Mouse (Mus musculus) heart, adult 2 months (tissue): Measurements from ENCODE around the gene Qsox1. TPM values are rescaled to one million over a fixed set of nuclear protein-coding genes. Genes with fewer than 3 reads are reported as not detected.

Experiments
- DNase-seq, 2 experiments: peaks; one replicate each; pipeline ENCODE4 v3.0.0; 2021
- H3K27ac ChIP-seq: fragments of 200-600 bp; 2 replicates; pipeline ENCODE4 v1.8.1; 2022
- H3K27me3 ChIP-seq: fragments of 200-500 bp; 2 replicates; pipeline ENCODE4 v1.6.1; 2012; ENCODE audit warnings: mild to moderate bottlenecking, low read length, inconsistent platforms, mixed read lengths; ENCODE audit not compliant: control insufficient read depth, insufficient read depth
- H3K36me3 ChIP-seq: fragments of 200-500 bp; 2 replicates; pipeline ENCODE4 v1.6.1; 2012; ENCODE audit warnings: low read length, inconsistent platforms; ENCODE audit not compliant: control insufficient read depth, insufficient read depth
- H3K4me1 ChIP-seq: fragments of 200-500 bp; 2 replicates; pipeline ENCODE4 v1.6.1; 2011; ENCODE audit warnings: low read length; ENCODE audit not compliant: control insufficient read depth, insufficient read depth
- H3K4me3 ChIP-seq: fragments of 200-600 bp; 2 replicates; pipeline ENCODE4 v1.8.1; 2022
- H3K79me2 ChIP-seq: fragments of 200-500 bp; replicated peaks from 2 replicates; pipeline ENCODE4 v1.6.1; 2012; ENCODE audit warnings: mild to moderate bottlenecking, inconsistent platforms, low read length, moderate library complexity, mixed read lengths; ENCODE audit not compliant: control insufficient read depth, insufficient read depth
- H3K9ac ChIP-seq: fragments of 200-500 bp; 2 replicates; pipeline ENCODE4 v1.6.1; 2012; ENCODE audit warnings: low read depth, mild to moderate bottlenecking, control low read depth, inconsistent platforms, low read length, mixed read lengths
- CTCF ChIP-seq: fragments of 200-600 bp; IDR thresholded peaks from 2 replicates; pipeline ENCODE4 v1.8.1; 2022; ENCODE audit warnings: antibody characterized with exemption, mild to moderate bottlenecking, moderate library complexity
- EP300 ChIP-seq: fragments of 200-500 bp; IDR thresholded peaks from 2 replicates; pipeline ENCODE4 v1.6.1; 2011; ENCODE audit warnings: low read depth, low read length, control low read depth; ENCODE audit not compliant: insufficient read depth
- POLR2A ChIP-seq: fragments of 200-500 bp; IDR thresholded peaks from 2 replicates; pipeline ENCODE4 v1.6.1; 2011; ENCODE audit warnings: mild to moderate bottlenecking, low read depth, low read length, control low read depth; ENCODE audit not compliant: insufficient read depth
- WGBS: fragments of 180-500 bp; shearing (Covaris S2); methylation state at CpG from one replicate; pipeline ENCODE4 v1.1.7; 2018; 5-methylcytosine and 5-hydroxymethylcytosine counted together
- intact Hi-C: fragments of 180-260 bp; cut with DNase I; formaldehyde crosslinking; loops from one replicate; pipeline ENCODE4 v1.15.1; 2025
- polyA plus RNA-seq: library from polyadenylated mRNA; depleted of rRNA; stranded (reverse); fragments of >200 nt; gene quantifications from 2 replicates; pipeline ENCODE4 v1.2.3, GENCODE M21; 2012
- total RNA-seq, 2 experiments: library from RNA; stranded (reverse); gene quantifications; 2 replicates each; pipeline ENCODE4 v1.2.3; 2021

Gene Qsox1
- total and polyA plus RNA-seq, 3 experiments: 33.3 to 48.6 (median 35.9) TPM

GRCm38 (mm10) chr1:155785886-155786285 lies 26.8 kb downstream of the Qsox1 start:
- no peak for DNase-seq
- no peaks in the 10 kb centered on the region for H3K36me3 ChIP-seq

GRCm38 (mm10) chr1:155784343-155785205 lies 28.1 kb downstream of the Qsox1 start:
- 42% methylated on average over 19 of the region's 19 CpGs for WGBS
- TF ChIP-seq POLR2A: no peak
- TF ChIP-seq CTCF: peak; percentile 74
- 0 out of 2 replicates have a peak, but pooled peaks have one; percentile 10 for TF ChIP-seq EP300
- Histone ChIP-seq H3K27me3 (no peaks in the 10 kb centered on the region), H3K4me3 (no peak overlapping the region), H3K4me1 (no peaks in the 10 kb centered on the region), H3K9ac (no peak overlapping the region), H3K36me3 (no peaks in the 10 kb centered on the region), H3K79me2 (no peaks in the 10 kb centered on the region), H3K27ac (no peak overlapping the region)
- intact Hi-C loops: loop anchor here (1.0 kb wide), 1 partner anchor 209 kb away; no protein-coding TSS in a partner anchor
- peak; percentile 38 to 59 for DNase-seq

More at GRCm38 (mm10) chr1:155785886-155786285, 26.8 kb downstream of the Qsox1 start:
- no peak overlapping the region for H3K9ac ChIP-seq
- 83% methylated on average over 7 of the region's 7 CpGs for WGBS
- H3K4me3 ChIP-seq: no peak overlapping the region
- no peaks in the 10 kb centered on the region for H3K4me1 ChIP-seq
- no peak overlapping the region for H3K27ac ChIP-seq
- no peaks in the 10 kb centered on the region for H3K27me3 ChIP-seq
- no peak for TF ChIP-seq CTCF
- TF ChIP-seq POLR2A: no peak
- no peak for TF ChIP-seq EP300
- intact Hi-C loops: loop anchor here (1.0 kb wide), 1 partner anchor 211 kb away; no protein-coding TSS in a partner anchor
- H3K79me2 ChIP-seq: no peaks in the 10 kb centered on the region

GRCm38 (mm10) chr1:155782382-155782781 lies 30.3 kb downstream of the Qsox1 start:
- 53% methylated on average over 5 of the region's 5 CpGs for WGBS
- intact Hi-C loops: no loop called here

GRCm38 (mm10) chr1:155777641-155778625 lies 34.8 kb downstream of the Qsox1 start:
- Histone ChIP-seq H3K36me3 (no peaks in the 10 kb centered on the region), H3K27ac (no peak overlapping the region), H3K79me2 (no peaks in the 10 kb centered on the region), H3K27me3 (no peaks in the 10 kb centered on the region), H3K4me1 (no peaks in the 10 kb centered on the region), H3K4me3 (no peak overlapping the region), H3K9ac (no peak overlapping the region)
- intact Hi-C loops: no loop called here
- TF ChIP-seq EP300 (no peak), POLR2A (no peak)
- WGBS: 81% methylated on average over 14 of the region's 14 CpGs
- DNase-seq: no peak

More at GRCm38 (mm10) chr1:155782382-155782781, 30.3 kb downstream of the Qsox1 start:
- no peaks in the 10 kb centered on the region for H3K79me2 ChIP-seq
- DNase-seq: peak in 1 of 2 experiments; percentile 19
- H3K27me3 ChIP-seq: no peaks in the 10 kb centered on the region
- no peak overlapping the region for H3K4me3 ChIP-seq
- H3K27ac ChIP-seq: no peak overlapping the region
- H3K36me3 ChIP-seq: no peaks in the 10 kb centered on the region
- TF ChIP-seq EP300: no peak
- TF ChIP-seq POLR2A: no peak
- no peak for TF ChIP-seq CTCF
- no peaks in the 10 kb centered on the region for H3K4me1 ChIP-seq
- no peak overlapping the region for H3K9ac ChIP-seq

- H3K4me3 ChIP-seq: no peak overlapping the region
- no peaks in the 10 kb centered on the region for H3K4me1 ChIP-seq
- TF ChIP-seq EP300: no peak
Observed at GRCm38 (mm10) chr1:155759167-155759566, 53.5 kb downstream of the Qsox1 start.

More at GRCm38 (mm10) chr1:155759167-155759566, 53.5 kb downstream of the Qsox1 start:
- WGBS: 71% methylated on average over 12 of the region's 12 CpGs
- H3K79me2 ChIP-seq: no peaks in the 10 kb centered on the region
- no peak overlapping the region for H3K9ac ChIP-seq
- DNase-seq: no peak
- intact Hi-C loops: no loop called here
- H3K27ac ChIP-seq: no peak overlapping the region
- H3K27me3 ChIP-seq: no peaks in the 10 kb centered on the region
- no peaks in the 10 kb centered on the region for H3K36me3 ChIP-seq
